Mouse (Mus musculus) common myeloid progenitor, adult 5-6 weeks (primary cell): ENCODE results near the gene Gprin1. TPM values are rescaled to one million over a fixed set of nuclear protein-coding genes. Genes with fewer than 3 reads are reported as not detected.

Experiments used
- ATAC-seq: replicated peaks from 2 replicates; pipeline ENCODE4 v1.8.0; 2016; ENCODE audit warnings: low read depth, mild to moderate bottlenecking, moderate TSS enrichment, inconsistent platforms; ENCODE audit not compliant: poor library complexity, severe bottlenecking
- total RNA-seq: library from RNA; stranded (forward); fragments of 200-1000, 187-1606 nt; gene quantifications from 2 replicates; pipeline ENCODE4 v1.2.3, GENCODE M21; 2017

Gprin1 gene
- total RNA-seq, 1 experiment from 2014 or later: not detected

DNA sequence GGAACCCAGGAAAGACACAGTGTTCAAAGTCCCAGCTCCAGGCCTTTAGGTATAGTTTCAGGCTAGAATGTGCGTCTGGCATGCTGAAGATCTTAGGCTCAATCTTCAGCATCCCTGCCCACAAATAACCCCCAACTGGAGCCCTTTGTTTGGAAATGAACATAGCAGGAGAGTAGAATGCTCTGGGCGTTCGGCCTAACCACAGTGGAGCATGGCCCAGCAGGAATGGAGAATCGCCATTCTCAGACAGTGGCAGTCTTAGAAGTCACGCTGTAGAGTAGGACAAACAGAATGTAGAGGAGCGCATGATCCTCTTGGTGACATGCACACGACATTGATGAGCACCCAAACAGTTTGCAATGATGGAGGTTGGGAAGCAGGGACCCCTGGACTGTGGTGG is 11.2 kb upstream of the Gprin1 start:
- ATAC-seq: no peak

DNA sequence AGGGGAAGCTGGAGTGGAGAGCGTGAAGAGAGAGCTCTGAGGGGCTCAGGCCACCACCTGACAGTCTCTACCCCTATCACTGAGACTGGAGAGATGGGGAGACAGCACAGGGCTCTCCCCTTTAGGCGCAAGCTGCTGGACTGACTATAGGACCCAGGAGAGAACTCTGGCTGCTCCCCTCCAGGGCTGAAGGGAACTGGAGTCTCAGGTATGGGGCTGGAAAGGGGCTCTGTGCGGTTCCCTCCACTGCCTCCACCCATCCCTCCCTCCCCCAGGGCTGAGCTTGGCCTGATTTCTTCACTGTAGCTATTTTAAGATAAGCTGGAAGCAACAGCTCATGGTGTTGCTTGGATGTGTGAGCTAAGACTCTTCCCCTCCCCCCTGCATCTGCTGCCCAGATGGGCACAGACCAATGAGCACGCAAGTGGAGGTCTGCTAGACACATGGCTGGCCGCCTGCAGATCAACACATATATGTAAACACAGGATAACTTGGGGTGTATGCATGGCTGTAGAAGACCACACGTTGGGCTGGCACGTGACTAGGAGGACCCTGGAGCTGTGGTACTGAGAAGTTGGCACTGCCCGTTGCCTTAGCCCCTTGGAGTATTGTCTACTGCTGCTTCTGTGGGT is 10.6 kb upstream of the Gprin1 start:
- no peak for ATAC-seq

DNA sequence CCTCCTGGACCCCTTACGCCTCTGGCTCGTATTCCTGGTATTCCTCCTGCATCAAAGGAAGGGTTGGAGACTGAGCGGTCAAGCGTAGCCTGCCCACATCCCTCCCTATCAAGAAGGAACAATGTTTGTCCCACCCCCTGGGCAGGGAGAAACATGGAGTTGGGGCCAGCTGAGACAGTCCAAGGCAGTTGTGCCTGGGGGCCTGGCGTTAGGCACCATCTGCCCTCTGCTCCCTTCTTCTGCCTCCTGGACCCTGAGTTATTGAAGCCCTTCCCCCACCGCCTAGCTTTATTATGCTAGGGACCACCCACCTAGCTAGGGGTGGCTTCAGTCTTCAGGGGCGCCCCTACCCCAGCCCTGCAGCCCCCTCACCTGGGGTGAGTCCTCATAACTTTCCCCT is 9.8 kb upstream of the Gprin1 start:
- ATAC-seq: no peak

DNA sequence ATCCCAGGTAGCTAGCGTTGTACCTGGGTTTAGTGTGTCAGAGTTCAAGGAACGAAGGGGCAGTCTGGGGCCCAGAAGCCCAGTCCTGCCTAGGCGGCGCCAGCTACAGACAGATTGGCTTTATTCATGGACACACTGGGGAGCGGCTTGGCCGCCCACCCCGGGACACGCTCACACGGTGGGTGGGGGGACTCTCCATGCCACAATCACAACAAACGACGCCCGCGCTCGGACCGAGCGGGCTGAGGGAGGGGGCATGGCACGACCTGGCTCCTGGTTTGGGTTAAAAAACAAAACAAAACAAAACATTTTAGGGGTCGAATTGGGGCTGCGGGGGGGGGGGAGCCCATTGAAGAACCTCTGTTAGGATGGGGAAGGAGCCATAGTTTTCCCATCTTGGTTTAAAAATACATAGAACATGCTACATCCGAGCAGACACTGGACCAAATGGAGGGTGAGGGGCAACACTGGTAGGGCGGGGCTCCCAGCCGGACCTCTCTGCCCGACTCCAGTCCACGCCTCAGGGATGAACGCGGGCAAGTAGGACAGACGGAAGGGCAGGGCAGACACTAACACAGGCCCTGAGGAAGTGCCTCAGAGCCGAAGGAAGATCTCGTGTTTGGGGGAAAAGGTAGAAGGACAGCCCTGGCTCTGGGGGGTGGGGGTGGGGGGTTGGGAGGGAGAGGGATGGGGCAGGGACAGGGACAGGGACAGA is 9.2 kb upstream of the Gprin1 start:
- no peak for ATAC-seq

DNA sequence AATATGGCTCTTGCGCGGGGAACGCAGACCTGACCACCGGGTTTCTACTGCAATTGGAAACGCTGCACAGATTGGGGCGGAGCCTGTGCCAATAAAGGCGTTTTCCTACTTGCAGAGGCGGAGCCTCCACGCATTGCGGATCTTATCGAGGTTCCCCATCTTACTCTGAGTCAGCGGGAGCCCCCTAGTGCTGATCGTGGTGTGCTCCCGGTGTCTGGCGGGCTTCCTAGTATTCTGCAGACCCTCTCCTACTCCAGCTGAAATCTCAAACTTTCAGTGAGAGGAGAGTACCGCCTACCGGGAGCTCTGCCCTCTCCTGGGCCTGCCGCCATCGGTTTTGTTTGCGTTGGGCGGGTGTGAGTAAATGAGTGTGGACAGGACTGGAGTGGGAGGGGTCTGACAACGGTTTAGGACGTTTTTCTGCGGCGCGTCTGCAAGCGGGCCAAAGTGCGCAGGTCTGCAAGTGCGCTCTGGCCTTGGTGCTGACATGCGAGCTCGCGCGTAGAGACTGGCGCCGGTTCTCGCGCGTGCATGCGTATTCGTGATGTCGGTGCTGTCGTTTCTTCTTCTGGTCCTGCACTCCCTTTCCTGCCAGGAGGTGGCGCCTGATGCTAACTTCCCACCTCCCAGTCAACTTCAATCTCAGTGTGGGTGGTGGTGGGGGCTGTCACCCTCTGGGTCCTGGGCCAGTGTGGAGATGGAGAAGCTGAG is 8.5 kb upstream of the Gprin1 start:
- peak; percentile 98 for ATAC-seq

DNA sequence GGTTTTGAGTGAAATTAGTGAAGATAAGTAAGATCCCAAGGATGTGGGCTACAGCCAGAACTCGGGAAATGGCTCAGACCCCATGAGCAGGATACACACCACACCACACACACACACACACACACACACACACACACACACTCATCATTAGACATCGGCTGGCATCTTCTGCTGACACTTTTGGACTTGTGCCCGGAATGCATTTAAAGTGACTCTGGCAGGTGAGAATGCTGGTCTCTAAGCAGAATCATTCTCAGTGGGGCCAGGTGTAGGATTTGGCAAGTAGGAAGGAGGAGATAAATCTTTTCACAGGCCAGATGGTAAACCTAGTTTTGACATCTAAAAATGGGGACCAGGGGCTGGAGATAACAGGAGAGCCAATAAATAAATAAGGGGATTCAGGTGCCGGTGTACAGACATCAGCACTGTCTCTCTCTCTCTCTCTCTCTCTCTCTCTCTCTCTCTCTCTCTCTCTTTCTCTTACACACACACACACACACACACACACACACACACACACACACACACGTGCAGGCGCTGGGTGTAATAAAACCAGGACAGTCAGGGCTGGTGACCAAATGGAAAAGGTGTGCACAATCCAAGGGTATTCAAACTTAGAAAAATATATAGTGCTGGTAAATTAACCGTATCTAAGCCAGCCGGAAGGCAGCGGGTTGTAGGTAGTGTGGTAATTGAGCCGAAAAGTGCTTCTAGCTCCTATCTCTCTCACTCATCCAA is 7.6 kb upstream of the Gprin1 start:
- ATAC-seq: no peak

DNA sequence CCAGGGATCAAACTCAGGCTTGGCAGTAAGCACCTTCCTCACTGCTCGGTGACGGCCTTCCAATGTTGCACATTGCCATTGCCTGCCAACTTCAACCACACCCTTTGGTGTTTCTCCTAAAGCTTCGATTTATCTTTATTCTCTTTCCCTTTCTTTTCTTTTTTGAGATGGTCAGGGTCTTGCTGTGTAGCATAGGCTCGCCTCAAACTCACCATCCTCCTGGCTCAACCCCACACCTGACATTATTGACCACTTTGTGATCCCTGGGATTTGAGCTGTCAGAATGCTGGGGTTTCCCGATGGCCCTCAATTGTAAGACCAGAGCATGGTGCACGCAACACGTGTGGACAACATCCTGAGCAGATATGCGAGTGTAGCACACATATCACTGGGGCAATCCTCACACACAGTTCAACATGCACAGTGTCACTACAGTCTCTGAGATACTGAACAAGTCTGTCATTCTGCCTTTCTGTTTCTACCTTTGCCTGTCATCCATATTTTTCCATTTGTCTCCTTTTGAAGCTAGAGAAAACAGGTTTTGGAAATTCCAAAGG is 6.6 kb upstream of the Gprin1 start:
- no peak for ATAC-seq

DNA sequence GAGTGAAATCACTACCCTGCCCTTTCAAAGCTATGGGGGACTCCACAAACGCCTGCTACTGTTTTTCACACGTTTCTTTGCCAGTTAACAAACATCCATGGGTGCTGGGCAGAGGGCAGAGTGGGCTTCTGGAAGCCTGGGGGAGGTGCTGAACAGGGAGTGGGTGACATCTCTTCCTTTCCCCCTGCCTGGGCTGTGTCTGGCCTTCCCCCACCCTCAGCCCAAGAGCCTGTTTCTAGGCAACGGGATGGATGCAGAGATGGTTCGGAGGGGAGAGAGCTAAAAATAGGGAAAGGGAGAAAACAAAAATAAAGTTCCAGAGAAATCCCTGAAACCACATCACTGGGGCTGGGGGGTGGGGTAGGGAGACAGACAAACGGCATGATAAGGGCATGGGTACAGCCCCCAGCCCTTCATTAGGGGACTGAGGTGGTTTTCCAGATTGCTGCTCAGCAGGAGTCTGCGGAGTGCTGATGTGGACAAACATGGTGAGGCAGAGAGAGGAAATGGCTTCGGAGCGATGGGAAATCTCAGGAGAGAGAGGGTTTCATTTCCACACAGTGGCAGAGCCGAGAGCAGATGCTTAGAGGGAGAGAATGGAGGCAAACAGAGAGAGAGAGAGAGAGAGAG is 5.6 kb upstream of the Gprin1 start:
- no peak for ATAC-seq

DNA sequence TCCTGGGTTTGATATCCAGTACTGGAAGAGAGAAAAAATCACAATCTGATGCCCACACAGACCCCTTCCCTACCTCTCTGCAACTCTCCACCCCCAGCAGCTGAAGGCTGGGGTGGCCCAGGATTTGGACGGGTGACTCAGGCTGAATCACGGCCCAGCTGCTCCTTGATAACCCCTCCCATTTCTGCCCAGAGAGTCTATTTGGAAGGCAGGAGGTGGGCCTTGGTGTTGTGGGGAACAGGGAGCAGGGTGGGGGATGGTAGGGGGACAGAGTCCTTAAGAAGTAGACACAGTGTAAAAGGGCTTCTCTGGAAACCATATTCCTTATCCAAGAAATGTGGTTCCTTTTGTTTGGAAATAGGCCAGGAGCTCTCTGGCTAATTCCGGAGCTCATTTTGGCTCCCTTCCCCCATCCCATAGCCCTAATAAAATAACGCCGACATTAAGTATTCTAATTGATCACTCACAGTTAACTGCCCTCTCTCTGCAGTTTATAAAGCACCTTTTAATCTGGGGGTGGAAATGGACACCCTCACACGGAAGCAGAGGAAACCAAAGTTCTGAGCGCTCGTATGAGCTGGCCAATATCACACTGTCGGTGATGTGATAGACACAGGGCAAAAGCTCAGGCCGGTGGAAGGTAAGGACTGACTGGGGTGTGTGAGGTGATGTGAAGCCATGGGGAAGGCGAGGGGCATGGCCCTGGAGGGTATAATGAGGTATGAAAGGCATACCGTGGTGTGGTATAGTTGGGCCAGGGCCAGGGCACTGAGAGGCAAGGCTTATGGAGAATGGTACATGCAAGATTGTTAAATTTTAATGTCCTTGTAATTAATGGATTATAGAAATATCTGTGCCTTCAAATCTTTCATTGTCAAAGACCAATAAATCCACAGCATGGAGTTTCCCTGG is 4.8 kb upstream of the Gprin1 start:
- ATAC-seq: no peak

DNA sequence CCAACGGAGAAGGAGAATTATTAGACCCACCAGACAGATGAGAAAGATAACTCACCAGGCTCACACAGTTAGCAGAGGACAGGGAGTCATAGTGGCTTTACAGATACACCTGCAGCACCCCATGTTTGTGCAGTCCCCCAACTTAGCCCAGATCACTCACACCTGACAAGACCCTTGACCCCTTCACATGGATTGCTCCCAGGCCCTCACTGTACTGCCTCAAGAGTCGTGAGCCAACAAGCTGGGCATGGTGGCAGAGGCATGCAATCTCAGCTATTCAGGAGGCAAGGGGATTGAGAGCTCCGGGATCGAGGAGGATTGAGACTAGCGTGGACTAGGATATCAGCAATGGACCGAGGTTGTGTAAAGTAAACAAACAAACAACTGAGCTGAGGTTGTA is 4.1 kb upstream of the Gprin1 start:
- no peak for ATAC-seq

DNA sequence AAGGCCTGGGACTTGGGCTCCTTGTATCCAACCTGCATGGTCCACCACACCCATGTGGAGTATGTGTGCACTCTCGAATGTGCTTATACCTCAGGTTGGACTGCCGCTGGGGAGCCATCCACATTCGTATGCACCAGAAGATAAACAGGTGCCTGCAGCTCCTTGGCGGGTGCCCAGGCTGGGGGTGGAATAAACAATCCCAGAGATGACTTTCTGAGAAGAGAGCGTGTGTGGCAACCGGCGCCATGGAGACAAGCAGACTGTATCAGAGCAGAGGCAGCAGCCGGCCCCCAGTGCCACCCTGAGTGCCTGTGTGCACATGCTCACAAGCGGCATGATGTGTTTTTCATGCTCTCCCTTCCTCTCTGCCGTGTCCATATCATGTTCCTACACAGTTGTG is 3.0 kb upstream of the Gprin1 start:
- ATAC-seq: no peak

DNA sequence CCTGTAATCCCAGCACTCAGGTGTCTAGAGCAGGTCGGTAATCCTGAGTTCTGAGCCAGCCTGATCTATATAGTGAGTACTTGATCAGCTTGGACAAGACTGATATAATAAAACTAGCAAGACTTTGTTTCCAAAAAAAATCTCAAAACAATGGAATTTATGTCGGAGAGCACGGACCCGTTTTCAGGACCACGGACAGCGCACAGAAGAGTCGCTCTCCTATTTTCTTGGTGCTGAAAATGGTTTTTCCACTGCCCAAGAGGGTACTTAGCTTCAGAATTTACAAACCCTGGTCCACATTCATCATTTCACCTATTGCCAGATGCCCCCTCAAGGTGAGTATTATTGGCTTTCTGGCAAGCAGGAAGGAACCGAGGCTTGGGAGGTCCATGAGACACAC is 1.0 kb upstream of the Gprin1 start:
- ATAC-seq: no peak

DNA sequence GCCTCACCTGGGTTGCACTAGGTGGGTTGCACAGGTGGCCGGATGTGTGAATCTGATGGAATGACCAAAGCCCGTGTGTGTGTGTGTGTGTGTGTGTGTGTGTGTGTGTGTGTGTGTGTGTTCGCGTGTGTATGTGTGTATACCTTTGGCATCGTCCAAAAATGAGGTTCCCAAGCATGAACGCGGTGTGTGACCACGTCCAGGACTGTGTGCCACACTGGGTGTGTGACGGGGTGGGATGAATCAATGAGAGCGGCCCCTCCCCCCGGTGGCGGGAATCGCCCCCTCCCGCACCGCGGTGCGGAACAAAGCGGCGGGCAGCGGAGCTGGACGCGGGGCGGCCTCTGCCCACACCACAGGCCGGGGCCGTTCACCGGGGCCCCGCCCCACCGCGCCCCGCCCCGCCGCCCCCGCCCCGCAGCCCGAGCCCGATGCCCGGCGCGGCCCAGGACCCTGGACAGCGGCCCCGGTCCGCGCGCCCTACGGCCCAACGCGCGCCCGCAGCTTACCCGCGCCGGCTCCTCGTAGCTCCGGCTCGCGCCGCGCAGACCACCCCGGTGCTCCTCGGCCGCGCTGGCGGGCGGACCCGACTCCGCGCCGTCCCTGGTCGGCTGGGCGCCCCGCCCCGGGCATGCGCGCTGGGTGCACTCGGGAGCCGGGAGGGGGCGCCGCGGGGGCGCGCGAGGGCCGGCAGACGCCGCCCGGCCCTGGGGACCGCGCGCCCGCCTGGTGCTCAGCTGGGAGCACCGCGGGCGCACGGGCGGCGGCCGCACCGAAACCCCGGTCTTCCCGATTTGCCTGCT is 412 bp downstream of the Gprin1 start:
- no peak for ATAC-seq

DNA sequence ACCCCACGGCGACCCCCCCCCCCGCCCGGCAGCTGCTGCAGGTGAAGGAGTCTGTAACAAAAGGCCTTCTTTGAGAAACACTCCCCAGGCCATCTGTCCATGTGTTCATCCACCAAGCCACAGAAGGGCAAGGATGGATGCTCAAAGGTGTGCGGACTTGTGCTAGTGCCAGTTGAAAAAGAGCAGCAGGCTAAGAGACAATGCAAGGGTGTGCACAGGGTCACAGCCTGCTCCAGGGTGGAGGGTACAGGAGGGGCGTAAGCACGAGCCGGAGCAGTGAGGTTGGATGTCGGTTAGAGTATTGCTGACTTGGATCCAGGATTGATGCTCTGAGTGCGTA is 983 bp downstream of the Gprin1 start:
- ATAC-seq: no peak

DNA sequence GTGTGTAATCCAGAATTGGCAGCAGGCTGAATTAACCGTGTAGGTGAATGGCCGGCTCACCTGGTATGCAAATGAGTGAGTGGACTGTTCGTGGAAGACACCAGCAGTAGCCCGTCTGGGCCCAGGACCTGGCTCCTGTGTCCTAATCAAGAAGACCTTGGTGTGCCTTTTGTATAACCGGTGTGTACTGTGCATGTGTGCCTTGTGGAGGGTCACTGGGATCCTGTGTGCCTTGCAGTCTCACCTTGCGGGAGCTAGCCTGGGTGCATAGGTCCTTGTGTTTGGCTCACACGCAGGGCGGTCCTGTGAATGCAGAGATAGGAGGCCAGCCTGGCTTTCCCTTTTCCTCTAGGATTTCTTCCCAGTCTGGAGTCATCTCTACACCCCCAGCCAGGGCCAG is 1.5 kb downstream of the Gprin1 start:
- ATAC-seq: no peak

DNA sequence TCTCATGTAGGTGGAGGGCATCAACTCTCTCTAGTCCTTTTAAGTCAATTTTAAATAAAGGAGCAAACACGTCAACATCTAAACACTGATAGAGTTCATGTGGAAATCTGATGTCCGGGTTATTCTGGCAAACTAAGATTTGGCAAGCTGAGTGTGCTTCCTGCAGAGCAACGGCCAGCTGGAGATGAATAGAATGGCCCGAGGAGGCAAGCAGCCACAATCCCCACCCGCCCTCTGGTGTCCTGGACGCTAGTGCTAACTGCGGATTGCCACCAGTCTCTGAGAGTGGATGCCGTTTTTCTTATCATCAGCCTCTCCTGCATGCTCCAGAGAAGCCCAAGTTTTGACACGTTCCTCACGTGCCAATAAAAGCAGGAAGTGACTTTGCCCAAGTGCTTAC is 2.8 kb downstream of the Gprin1 start:
- no peak for ATAC-seq

DNA sequence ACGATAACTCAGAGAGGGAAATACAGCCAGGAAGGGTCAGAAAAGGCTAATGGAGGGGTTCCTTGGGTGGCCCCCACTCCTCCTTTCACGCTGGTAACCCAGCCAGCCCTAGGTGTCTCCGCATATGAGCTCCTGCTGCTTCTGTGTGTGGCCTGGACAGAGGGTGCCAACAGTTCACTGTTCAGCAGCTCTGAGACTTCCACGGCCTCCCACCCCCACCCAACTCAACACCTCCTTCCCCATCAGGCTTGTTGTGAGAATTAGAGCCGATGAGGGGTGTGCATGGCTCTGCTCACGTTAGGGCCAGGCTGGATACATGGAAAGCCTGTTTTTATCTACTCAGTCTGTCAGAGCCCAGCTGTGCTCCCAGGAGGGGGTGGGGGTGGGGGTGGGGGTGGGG is 3.6 kb downstream of the Gprin1 start:
- ATAC-seq: no peak

DNA sequence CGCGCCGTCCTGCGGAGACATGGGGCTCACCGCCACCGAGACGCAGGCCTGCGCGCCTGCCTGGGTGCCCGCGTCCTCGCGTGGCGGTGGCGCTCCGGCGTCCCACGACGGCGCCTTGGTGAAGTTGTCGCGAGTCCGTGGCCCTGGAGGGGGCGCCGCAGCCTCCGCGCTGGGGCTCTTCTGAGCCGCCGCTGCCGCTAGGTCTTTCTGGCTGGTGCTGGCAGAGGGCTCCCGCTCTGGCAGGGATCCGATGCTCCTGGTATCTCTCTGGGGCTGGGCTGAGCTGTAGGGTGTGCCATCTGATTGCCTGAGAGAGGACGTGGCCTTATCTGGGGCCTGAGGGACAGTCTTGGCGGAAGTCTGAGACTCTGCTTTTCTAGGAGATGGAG is 11.5 kb downstream of the Gprin1 start:
- ATAC-seq: no peak
